Mouse (Mus musculus) heart, embryonic 14.5 days (tissue): ENCODE measurements around the gene Gm10799. TPM values are rescaled to one million over a fixed set of nuclear protein-coding genes. Genes with fewer than 3 reads are reported as not detected.

ENCODE experiments used
- ATAC-seq: fragments of 200-750 bp; cut with Nextera tagmentation; 2 replicates; pipeline ENCODE4 v1.8.0; 2017; ENCODE audit warnings: low read depth, moderate TSS enrichment; ENCODE audit not compliant: insufficient number of reproducible peaks, insufficient read depth, low FRiP score
- H3K27ac ChIP-seq, 2 experiments: fragments of 200-500 bp in 1 of 2; fragments of 300-500 bp in 1 of 2; sonication (generic) in 1 of 2; replicated peaks in 1 of 2; 2 replicates each; pipeline ENCODE4 v1.5.1; 2012 to 2014; ENCODE audit warnings: low read depth in 2 of 2, low read length in 2 of 2, control low read depth in 1 of 2, mild to moderate bottlenecking in 1 of 2, mixed read lengths in 1 of 2; ENCODE audit not compliant: control insufficient read depth in 1 of 2, insufficient read depth in 1 of 2
- H3K27me3 ChIP-seq: fragments of 300-500 bp; sonication (generic); 2 replicates; pipeline ENCODE4 v1.6.1; 2014; ENCODE audit warnings: mild to moderate bottlenecking, low read length, control low read depth; ENCODE audit not compliant: control insufficient read depth, insufficient read depth
- H3K36me3 ChIP-seq: fragments of 300-500 bp; sonication (generic); 2 replicates; pipeline ENCODE4 v1.6.1; 2014; ENCODE audit warnings: mild to moderate bottlenecking, control low read depth, low read length, mixed read lengths; ENCODE audit not compliant: control insufficient read depth, insufficient read depth
- H3K4me1 ChIP-seq, 2 experiments: fragments of 200-500 bp in 1 of 2; fragments of 300-500 bp in 1 of 2; sonication (generic) in 1 of 2; 2 replicates each; pipeline ENCODE4 v1.6.1; 2012 to 2014; ENCODE audit warnings: low read length in 2 of 2, control low read depth in 1 of 2, mixed read lengths in 1 of 2; ENCODE audit not compliant: control insufficient read depth in 2 of 2, insufficient read depth in 2 of 2
- H3K4me2 ChIP-seq: fragments of 300-500 bp; sonication (generic); 2 replicates; pipeline ENCODE4 v1.6.1; 2014; ENCODE audit warnings: mild to moderate bottlenecking, low read length
- H3K4me3 ChIP-seq, 2 experiments: fragments of 200-500 bp in 1 of 2; fragments of 300-500 bp in 1 of 2; sonication (generic) in 1 of 2; 2 replicates each; pipeline ENCODE4 v1.5.1; 2012 to 2014; ENCODE audit warnings: low read length in 2 of 2, mild to moderate bottlenecking in 2 of 2, control low read depth in 1 of 2, low read depth in 1 of 2, moderate library complexity in 1 of 2; ENCODE audit not compliant: control insufficient read depth in 1 of 2, insufficient read depth in 1 of 2
- H3K9ac ChIP-seq: fragments of 300-500 bp; sonication (generic); 2 replicates; pipeline ENCODE4 v1.6.1; 2014; ENCODE audit warnings: mild to moderate bottlenecking, low read length
- H3K9me3 ChIP-seq: fragments of 300-500 bp; sonication (generic); 2 replicates; pipeline ENCODE4 v1.6.1; 2016; ENCODE audit warnings: low read length, control low read depth; ENCODE audit not compliant: control insufficient read depth
- WGBS: fragments of 180-500 bp; shearing (Covaris S2); extraction: QIAGEN DNeasy Blood & Tissue Kit; methylation state at CpG from one replicate; pipeline ENCODE4 v1.1.7; 2014; 5-methylcytosine and 5-hydroxymethylcytosine counted together
- polyA plus RNA-seq: library from polyadenylated mRNA; unstranded; fragments of >200 nt; fragmentation: Nextera tagmentation; extraction: Ambion mirVana; gene quantifications from 2 replicates; pipeline ENCODE4 v1.2.1, GENCODE M21; 2014

Gm10799 gene
- polyA plus RNA-seq, 1 experiment from 2014 or later: not detected

GRCm38 (mm10) chr2:104043624-104044478 lies 24.5 kb downstream of the Gm10799 start:
- H3K27ac ChIP-seq: no peak overlapping the region
- peaks cover 0 to 2% of the 10 kb centered on the region in 2 experiments; a peak in 2 of 4 replicates for H3K4me1 ChIP-seq
- H3K4me2 ChIP-seq: no peak overlapping the region
- peaks cover 73% of the 10 kb centered on the region for H3K36me3 ChIP-seq
- H3K9ac ChIP-seq: no peak overlapping the region
- no peaks in the 10 kb centered on the region for H3K27me3 ChIP-seq
- no peak overlapping the region for H3K4me3 ChIP-seq
- 64% methylated on average over 5 of the region's 5 CpGs for WGBS
- no peaks in the 10 kb centered on the region for H3K9me3 ChIP-seq
- ATAC-seq: no peak

GRCm38 (mm10) chr2:104042766-104043165 lies 25.6 kb downstream of the Gm10799 start:
- no peak overlapping the region for H3K4me2 ChIP-seq
- no peaks in the 10 kb centered on the region for H3K27me3 ChIP-seq
- no peaks in the 10 kb centered on the region for H3K9me3 ChIP-seq
- ATAC-seq: no peak
- no peak overlapping the region for H3K9ac ChIP-seq
- no peaks in the 10 kb centered on the region; a peak in 1 of 4 replicates for H3K4me1 ChIP-seq
- no peak overlapping the region for H3K27ac ChIP-seq
- H3K36me3 ChIP-seq: peaks cover 72% of the 10 kb centered on the region
- H3K4me3 ChIP-seq: no peak overlapping the region
- 94% methylated on average over 15 of the region's 15 CpGs for WGBS

- WGBS: 56% methylated on average over 5 of the region's 5 CpGs
- H3K27me3 ChIP-seq: no peaks in the 10 kb centered on the region
- H3K9me3 ChIP-seq: no peaks in the 10 kb centered on the region
- no peak overlapping the region for H3K9ac ChIP-seq
- H3K4me2 ChIP-seq: no peak overlapping the region
- H3K4me3 ChIP-seq: no peak overlapping the region
- H3K27ac ChIP-seq: no peak overlapping the region
- no peaks in the 10 kb centered on the region; a peak in 1 of 4 replicates for H3K4me1 ChIP-seq
- ATAC-seq: no peak
- H3K36me3 ChIP-seq: peaks cover 80% of the 10 kb centered on the region
These were observed 26.7 kb downstream of the Gm10799 start for GRCm38 (mm10) chr2:104041632-104042031.

GRCm38 (mm10) chr2:104038236-104038635 lies 30.1 kb downstream of the Gm10799 start:
- H3K4me2 ChIP-seq: no peak overlapping the region
- no peaks in the 10 kb centered on the region for H3K27me3 ChIP-seq
- no peak for ATAC-seq
- no peak overlapping the region for H3K4me3 ChIP-seq
- no peaks in the 10 kb centered on the region; a peak in 1 of 4 replicates for H3K4me1 ChIP-seq
- H3K9me3 ChIP-seq: no peaks in the 10 kb centered on the region
- 70% methylated on average over 2 of the region's 2 CpGs for WGBS
- H3K36me3 ChIP-seq: peaks cover 86% of the 10 kb centered on the region
- no peak overlapping the region for H3K9ac ChIP-seq
- no peak overlapping the region for H3K27ac ChIP-seq

GRCm38 (mm10) chr2:104036316-104036715 lies 32.0 kb downstream of the Gm10799 start:
- ATAC-seq: no peak

GRCm38 (mm10) chr2:104035595-104035994 lies 32.8 kb downstream of the Gm10799 start:
- H3K4me2 ChIP-seq: no peak overlapping the region
- H3K36me3 ChIP-seq: peaks cover 73% of the 10 kb centered on the region
- H3K27me3 ChIP-seq: no peaks in the 10 kb centered on the region
- 55% methylated on average over 6 of the region's 6 CpGs for WGBS
- no peaks in the 10 kb centered on the region for H3K9me3 ChIP-seq
- H3K9ac ChIP-seq: no peak overlapping the region
- H3K27ac ChIP-seq: no peak overlapping the region
- no peak for ATAC-seq
- no peaks in the 10 kb centered on the region for H3K4me1 ChIP-seq
- no peak overlapping the region for H3K4me3 ChIP-seq

More at GRCm38 (mm10) chr2:104036316-104036715, 32.0 kb downstream of the Gm10799 start:
- no peak overlapping the region for H3K9ac ChIP-seq
- no peak overlapping the region for H3K27ac ChIP-seq
- H3K36me3 ChIP-seq: peaks cover 70% of the 10 kb centered on the region
- no peaks in the 10 kb centered on the region for H3K27me3 ChIP-seq
- no peak overlapping the region for H3K4me3 ChIP-seq
- no peak overlapping the region for H3K4me2 ChIP-seq
- WGBS: 65% methylated on average over 3 of the region's 3 CpGs
- H3K9me3 ChIP-seq: no peaks in the 10 kb centered on the region
- H3K4me1 ChIP-seq: no peaks in the 10 kb centered on the region

GRCm38 (mm10) chr2:104034832-104035472 lies 33.4 kb downstream of the Gm10799 start:
- 33% methylated on average over 3 of the region's 3 CpGs for WGBS

More at GRCm38 (mm10) chr2:104034832-104035472, 33.4 kb downstream of the Gm10799 start:
- H3K4me2 ChIP-seq: no peak overlapping the region
- H3K9ac ChIP-seq: no peak overlapping the region
- H3K9me3 ChIP-seq: no peaks in the 10 kb centered on the region
- peaks cover 0 to 6% of the 10 kb centered on the region in 2 experiments; a peak in 1 of 4 replicates for H3K4me1 ChIP-seq
- H3K27ac ChIP-seq: no peak overlapping the region
- peaks cover 71% of the 10 kb centered on the region for H3K36me3 ChIP-seq
- no peaks in the 10 kb centered on the region for H3K27me3 ChIP-seq
- no peak for ATAC-seq
- H3K4me3 ChIP-seq: no peak overlapping the region
